Mouse (Mus musculus) bone marrow macrophage, adult 2 months (primary cell): ENCODE results near the gene Limk1. TPM values are rescaled to one million over a fixed set of nuclear protein-coding genes. Genes with fewer than 3 reads are reported as not detected.
"Not testable (repeated sequence)": the region's sequence is repeated elsewhere in the genome, so short reads cannot be mapped to it uniquely, and the experiment has no call there.

Experiments used
- H3K27ac ChIP-seq: 2 replicates; pipeline ENCODE4 v1.5.1; 2012; ENCODE audit warnings: low read depth, low read length; ENCODE audit not compliant: insufficient read depth
- H3K4me1 ChIP-seq: 2 replicates; pipeline ENCODE4 v1.6.1; 2012; ENCODE audit warnings: low read length; ENCODE audit not compliant: control insufficient read depth, insufficient read depth
- H3K4me3 ChIP-seq: 2 replicates; pipeline ENCODE4 v1.5.1; 2012; ENCODE audit warnings: mild to moderate bottlenecking, low read length, moderate library complexity; ENCODE audit not compliant: insufficient read depth
- CTCF ChIP-seq: IDR thresholded peaks from 2 replicates; pipeline ENCODE4 v1.5.1; 2012; ENCODE audit warnings: low read depth, mild to moderate bottlenecking, low read length, moderate library complexity
- POLR2A ChIP-seq: IDR thresholded peaks from 2 replicates; pipeline ENCODE4 v1.6.1; 2012; ENCODE audit warnings: mild to moderate bottlenecking, low read depth, low read length, borderline replicate concordance
- polyA plus RNA-seq: library from polyadenylated mRNA; stranded (reverse); fragments of >200 nt; gene quantifications from 2 replicates; pipeline ENCODE4 v1.2.4, GENCODE M21; 2012; ENCODE audit not compliant: missing spikeins, insufficient read depth, insufficient read length

Limk1 gene
- polyA plus RNA-seq, 1 experiment: 13.1 TPM

DNA sequence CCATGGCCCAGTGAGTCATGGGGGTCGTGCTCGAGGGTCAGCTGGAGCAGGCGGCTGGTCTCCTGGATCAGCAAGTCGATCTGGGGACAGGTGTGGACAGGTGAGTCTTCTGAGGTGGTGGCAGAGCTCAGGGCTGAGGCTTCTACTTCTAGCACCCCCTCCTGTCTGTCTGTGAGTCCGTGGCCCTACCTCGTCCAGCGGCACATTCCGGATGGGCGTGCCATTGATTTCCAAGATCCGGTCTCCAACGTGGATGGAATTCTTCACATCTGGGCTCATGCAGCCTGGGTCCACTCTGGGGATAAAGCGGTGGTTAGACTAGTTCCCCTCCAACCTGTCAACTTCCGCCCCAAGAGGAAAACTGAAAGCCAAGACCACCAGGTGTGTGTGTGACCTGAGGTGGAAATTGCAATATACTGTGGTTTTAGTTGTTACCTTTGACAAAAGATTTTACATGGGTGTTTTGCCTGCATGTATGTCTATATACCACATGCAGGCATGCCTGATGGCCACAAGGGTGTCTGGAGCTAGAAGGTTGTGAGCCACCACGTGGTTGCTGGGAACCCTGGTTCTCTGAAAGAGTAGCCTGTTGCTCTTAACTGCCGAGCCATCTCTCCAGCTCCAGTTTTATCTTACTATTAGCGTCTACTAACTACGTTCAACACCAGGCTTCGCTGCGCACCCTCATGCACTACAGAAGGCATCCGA, 19.2 kb downstream of the Limk1 start:
- H3K4me1 ChIP-seq: no peaks in the 10 kb centered on the region
- H3K27ac ChIP-seq: no peak overlapping the region
- TF ChIP-seq POLR2A (no peak), CTCF (no peak)
- no peak overlapping the region for H3K4me3 ChIP-seq

DNA sequence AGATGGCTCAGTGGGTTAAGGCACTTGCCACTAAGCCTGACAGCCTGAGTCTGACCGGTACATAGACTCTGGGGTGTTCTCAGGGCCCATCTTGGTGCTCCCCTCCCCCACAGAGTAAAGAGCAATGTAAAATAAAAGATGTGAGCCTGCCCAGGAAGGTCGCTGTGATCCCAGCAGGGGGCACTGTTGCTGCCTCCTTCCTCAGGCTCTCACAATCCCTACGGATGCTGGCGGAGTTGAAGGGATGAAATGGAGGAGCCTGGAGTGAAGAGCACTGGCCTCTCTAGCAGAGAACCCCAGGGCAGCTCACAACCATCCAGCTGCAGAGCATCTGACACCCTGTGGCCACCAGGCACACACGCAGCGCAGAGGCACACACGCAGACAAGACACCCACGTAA, 19.9 kb downstream of the Limk1 start:
- Histone ChIP-seq H3K4me1 (no peaks in the 10 kb centered on the region), H3K4me3 (no peak overlapping the region), H3K27ac (no peak overlapping the region)
- TF ChIP-seq CTCF: peak; percentile 58; the same call in 1 of the 2 replicates
- no peak for TF ChIP-seq POLR2A

DNA sequence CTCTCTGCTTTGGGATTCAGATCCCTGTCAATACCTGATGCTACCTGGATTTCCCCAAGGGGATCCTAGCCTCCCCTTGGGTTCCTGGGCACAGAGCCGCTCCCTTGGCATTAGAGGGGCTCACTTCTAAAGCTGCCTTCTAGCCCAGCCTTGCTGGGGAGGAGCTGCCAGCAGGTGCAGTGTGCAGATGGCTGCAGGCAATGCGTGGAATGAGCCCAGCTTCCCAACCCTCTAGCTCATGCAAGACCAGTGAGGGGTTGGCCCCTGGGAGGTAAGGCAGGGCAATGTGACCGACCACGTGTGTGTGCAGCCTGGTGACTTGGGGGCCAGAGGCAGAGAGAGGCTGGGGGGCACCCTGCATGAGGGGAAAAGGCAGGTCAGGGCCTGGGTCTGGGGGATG, 31.7 kb downstream of the Limk1 start:
- Histone ChIP-seq H3K27ac (no peak overlapping the region), H3K4me1 (no peaks in the 10 kb centered on the region), H3K4me3 (no peak overlapping the region)
- no peak for TF ChIP-seq CTCF
- TF ChIP-seq POLR2A: no peak

DNA sequence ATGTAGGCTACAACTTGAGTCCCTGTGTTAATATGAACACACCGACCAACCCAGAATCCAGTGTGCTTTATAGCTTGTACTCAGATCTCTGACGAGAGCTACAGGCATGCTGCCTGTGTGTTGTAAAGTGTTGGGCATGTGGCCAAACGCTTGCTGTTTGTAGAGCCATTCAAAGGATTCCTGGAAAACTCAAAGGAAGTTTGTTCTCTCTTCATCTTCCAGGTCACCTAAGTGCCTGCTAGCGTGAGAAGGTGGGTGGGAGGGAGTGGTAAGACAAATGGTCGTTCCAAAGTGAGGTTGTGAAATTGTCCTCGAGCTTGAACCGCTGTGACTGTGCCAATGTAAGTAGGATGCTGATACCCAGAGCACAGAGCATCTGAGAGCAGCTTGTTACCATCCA, 36.4 kb downstream of the Limk1 start:
- TF ChIP-seq CTCF: no peak
- no peak for TF ChIP-seq POLR2A
- H3K4me3 ChIP-seq: no peak overlapping the region

DNA sequence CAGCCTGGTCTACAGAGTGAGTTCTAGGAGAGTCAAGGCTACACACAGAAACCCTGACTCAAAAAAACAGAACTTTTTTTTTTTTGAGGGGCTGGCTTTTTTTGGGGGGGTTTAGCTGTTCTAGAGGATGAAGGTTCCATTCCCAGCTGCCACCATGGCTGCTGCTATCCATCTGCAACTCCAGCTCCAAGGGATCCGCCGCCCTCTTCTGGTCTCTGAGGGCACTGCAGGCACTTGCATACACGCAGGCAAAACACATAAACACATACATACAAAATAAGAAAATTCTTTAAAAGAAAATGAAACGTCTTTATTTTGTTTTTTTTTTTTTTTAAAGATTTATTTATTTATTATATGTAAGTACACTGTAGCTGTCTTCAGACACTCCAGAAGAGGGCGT, 37.5 kb downstream of the Limk1 start:
- TF ChIP-seq CTCF (peak; percentile 17; the same call in 1 of the 2 replicates), POLR2A (no peak)
- Histone ChIP-seq H3K4me3 (no peak overlapping the region), H3K27ac (no peak overlapping the region), H3K4me1 (0 out of 2 replicates have a peak, but pooled peaks cover 2% of the 10 kb centered on the region)

More for the DNA sequence above, 36.4 kb downstream of the Limk1 start:
- 0 out of 2 replicates have a peak, but pooled peaks cover 2% of the 10 kb centered on the region for H3K4me1 ChIP-seq
- no peak overlapping the region for H3K27ac ChIP-seq

DNA sequence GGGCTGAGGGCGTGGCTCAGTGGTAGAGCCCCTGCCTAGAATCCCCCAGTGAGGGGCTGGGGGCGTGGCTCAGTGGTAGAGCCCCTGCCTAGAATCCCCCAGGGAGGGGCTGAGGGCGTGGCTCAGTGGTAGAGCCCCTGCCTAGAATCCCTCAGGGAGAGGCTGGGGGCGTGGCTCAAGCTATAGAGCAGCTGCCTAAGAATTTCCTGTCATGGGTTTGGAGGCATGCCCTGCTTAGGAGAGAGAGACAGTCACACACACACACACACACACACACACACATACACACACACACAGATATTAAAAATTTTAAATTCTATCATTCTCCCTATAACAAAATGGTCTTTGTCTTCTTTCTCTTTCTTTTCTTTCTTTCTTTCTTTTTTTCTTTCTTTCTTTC, 39.4 kb downstream of the Limk1 start:
- H3K27ac ChIP-seq, H3K4me3 ChIP-seq, H3K4me1 ChIP-seq: not testable (repeated sequence)

DNA sequence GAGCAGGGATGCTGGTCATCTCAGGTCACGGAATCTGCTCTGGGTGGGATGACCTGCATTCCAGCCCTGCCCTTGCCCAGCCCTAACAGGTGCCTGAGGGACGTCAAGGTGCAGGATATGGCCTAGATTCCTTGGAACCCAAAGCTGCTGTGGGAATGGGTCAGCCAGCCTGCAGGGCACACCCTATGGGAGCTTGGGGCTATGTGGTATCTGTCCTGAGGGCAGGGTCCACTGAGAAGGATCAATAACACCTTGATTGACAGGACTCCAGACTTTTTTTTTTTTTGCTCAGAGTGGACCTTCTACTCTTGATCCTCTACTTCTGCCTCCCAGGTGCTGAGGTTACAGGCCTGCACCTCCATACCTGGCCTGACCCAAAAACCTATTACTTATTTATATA, 41.0 kb downstream of the Limk1 start:
- Histone ChIP-seq H3K4me3 (no peak overlapping the region), H3K27ac (no peak overlapping the region), H3K4me1 (peaks cover 10% of the 10 kb centered on the region)
- TF ChIP-seq CTCF (no peak), POLR2A (no peak)

DNA sequence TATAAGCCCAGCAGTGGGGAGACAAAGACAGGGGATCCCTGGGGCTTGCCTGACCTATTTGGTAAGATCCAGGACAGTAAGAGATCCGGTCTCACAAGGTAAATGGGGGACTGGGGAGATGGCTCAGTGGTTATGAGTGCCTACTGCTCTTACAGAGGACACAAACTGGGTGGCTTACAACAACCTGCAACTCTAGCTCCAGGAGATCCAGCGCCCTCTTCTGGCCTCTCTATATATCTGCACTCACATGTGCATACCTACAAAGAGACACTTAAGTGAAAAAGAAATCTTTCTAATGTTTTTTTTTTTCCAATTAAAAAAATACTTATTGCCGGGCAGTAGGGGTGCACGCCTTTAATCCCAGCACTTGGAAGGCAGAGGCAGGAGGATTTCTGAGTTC, 41.9 kb downstream of the Limk1 start:
- Histone ChIP-seq H3K27ac (no peak overlapping the region), H3K4me3 (no peak overlapping the region), H3K4me1 (peaks cover 10% of the 10 kb centered on the region)
- TF ChIP-seq POLR2A: no peak
- TF ChIP-seq CTCF: no peak

DNA sequence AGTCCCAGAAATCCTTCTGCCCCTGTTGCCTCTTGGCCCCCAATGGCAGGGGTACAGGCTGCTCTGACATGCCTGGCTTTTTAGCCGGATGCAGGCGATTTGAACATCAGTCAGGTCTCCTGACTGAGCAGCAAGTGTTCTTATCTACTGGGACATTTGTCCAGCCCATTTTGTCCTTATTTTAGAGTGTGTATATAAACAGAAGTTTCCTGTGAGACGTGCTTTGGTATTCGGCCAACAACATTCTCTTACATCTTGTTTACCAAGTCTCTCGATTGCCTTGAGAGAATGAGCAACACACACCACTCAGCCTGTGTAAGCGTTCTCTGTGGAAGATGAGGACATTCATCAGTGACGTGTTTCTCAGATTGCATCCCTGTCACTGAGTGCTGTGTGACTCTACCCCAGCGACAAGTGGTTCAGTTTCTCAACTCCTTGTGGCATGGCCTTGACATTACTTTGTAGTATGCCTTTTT, 43.7 kb downstream of the Limk1 start:
- Histone ChIP-seq H3K4me3 (no peak overlapping the region), H3K4me1 (peaks cover 15% of the 10 kb centered on the region), H3K27ac (no peak overlapping the region)
- TF ChIP-seq CTCF: no peak
- TF ChIP-seq POLR2A: no peak

DNA sequence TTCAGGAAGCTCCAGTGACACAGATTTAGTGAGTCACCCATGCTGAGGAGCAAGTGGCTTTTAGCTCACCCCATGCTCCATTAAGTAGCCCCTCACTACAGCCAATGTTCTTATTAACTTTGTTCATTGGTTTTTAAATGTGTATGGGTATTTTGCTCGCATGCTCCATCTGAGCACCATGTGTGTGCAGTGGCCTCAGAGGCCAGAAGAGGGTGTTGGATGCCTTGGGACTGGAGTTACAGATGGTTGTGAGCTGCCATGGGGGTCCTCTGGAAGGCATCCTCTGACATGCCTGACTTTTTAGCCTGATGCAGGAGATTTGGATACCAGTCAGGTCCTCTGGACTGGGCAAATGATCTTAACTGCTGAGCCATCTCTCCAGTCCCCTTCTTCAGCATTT, 44.3 kb downstream of the Limk1 start:
- no peak overlapping the region for H3K27ac ChIP-seq
- peaks cover 16% of the 10 kb centered on the region for H3K4me1 ChIP-seq
- no peak overlapping the region for H3K4me3 ChIP-seq
- TF ChIP-seq POLR2A (no peak), CTCF (no peak)
